Mouse (Mus musculus): ENCODE measurements around the gene Exosc6.
"Not testable (repeated sequence)": the region's sequence is repeated elsewhere in the genome, so short reads cannot be mapped to it uniquely, and the experiment has no call there.

The Exosc6 gene

DNA sequence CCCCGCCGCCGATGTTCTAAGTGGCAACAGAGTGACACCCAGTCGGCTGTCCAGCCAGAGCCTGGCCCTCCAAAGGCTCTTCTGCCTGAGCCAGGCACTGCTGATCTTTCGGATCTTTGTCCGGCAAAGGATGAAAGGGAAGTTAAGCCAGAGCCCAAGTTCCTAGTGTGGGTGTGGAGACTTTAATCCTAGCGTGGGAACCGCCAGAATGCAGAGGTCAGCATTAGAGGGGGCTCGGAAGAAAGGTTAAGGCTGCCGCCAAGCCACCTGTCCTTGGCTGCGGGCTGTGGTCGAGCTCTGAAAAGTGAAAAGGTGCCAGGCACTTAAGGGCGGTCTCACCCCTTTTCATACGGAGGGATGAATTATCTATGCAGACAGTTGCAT lies 5.5 kb downstream of the Exosc6 start:
- DNase-seq (ENCODE audit: low spot score), result no peak

DNA sequence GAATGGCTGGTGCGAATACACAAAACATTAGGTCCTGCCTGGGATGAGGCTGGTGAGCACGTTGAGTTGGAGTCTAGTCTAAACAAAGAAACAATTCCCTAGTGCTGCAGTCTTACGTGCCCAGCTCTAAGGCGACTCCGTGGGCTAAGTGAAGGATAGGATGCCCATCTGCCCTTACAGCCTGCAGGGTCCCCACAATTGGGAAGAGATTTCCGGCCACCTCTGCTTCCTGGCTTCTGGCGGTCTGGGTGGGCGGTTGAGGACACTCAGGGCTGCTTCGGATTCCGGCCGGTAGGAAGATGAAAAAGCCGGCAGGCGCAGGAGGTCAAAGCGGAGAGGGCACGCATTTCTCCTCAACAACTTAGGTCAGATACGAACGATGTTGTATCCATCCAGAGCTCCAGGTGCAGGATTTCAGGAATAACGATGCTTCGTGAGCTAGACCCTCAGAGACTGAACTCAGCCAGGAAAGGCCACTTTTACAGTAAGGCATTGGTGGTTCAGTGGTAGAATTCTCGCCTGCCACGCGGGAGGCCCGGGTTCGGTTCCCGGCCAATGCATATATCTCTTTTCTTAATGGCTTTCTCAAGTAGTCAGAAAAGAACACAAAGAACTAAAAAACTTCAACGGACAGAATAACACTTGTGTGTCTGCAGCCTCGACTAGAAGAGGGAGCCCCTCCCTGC lies 6.1 kb downstream of the Exosc6 start:
- DNase-seq (ENCODE audit: low spot score), result peak; percentile 93

DNA sequence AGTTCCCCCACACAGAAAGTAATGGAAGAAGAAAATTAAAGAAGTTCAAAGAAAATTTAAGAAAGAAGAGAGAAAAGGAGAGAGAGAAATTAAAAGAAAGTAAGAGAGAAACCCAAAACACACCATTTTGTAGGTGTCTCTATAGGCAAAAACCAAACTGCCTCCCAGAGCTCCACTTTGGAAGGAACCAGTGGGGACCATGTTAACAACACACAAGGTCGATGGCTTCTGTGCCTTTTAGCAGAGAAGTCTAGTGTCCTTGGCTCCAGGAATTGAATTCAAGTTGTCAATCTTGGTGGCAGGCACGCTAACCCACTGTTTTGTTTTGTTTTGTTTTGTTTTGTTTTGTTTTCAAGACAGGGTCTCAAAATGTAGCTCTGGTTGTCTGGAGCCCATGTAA lies 6.8 kb downstream of the Exosc6 start:
- DNase-seq (ENCODE audit: low spot score), result no peak

DNA sequence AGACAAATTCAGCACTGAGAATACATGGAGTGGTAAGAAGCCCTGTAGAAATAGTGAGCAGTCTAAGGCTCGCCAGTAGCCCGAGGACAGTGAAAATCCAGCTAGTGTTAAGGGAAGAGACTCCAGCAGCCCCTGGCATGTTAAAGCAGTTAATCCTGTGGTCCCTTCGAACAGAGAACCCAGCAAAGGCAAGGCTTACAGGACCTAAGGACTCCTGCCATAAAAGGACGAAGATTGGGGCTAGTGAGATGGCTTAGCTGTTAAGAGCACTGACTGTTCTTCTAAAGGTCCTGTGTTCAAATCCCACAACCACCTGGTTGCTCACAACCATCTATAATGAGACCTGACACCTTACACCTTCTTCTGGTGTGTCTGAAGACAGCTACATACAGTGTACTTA lies 10.2 kb downstream of the Exosc6 start:
- no peak for DNase-seq (ENCODE audit: low spot score)

DNA sequence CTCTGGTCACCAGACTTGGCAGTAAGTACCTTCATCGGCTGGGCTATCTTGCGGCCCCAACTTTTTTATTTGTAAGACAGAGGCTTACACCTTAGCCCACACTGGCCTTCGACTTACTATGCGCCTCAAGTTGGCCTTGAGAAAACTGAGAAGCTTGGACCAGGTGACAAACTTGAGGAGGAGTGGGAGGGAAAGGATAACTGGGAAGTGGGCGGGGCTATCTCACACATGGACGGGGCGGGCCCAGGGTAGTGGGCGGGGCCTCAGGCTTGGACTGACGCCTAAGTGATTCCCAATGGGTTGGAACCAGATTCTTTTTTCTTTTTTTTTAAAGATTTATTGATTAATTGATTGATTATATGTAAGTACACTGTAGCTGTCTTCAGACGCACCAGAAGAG lies 11.3 kb downstream of the Exosc6 start:
- DNase-seq (ENCODE audit: low spot score), result no peak

DNA sequence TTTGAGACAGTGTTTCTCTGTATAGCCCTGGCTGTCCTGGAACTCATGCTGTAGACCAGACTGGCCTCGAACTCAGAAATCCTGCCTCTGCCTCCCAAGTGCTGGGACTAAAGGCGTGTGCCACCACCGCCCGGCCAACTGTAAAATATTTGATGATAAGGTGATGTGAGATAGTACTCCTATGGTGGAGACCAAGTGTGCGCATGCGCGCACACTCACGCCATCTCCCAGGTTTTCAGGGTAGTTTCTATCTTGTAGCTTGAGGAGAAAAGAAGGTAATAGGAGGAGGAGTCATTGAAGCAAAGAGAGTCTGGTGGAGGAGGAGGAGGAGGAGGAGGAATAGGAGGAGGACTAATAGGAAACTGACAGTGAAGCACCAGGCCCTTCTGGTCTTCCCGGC lies 12.5 kb downstream of the Exosc6 start:
- not testable (repeated sequence) for DNase-seq (ENCODE audit: low spot score)

DNA sequence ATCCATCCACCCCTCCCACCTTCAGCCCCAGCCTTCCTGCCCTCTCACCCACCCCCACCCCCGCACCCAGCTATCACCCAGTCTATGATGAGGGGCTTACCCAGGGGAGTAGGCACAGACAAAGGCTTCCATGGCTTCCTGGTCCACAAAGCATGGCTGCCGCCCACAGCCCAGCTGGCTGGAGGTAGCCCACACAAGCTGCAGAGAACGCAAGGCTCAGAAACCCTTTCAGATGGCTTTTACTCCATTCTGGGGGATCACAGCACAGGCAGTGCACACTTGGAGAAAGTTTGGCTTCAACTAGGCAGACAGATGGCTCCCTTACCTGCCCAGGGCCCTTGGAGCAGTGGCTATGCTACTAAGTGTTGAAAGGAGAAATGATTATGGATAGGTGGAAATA lies 19.8 kb downstream of the Exosc6 start:
- DNase-seq (ENCODE audit: low spot score), result no peak

DNA sequence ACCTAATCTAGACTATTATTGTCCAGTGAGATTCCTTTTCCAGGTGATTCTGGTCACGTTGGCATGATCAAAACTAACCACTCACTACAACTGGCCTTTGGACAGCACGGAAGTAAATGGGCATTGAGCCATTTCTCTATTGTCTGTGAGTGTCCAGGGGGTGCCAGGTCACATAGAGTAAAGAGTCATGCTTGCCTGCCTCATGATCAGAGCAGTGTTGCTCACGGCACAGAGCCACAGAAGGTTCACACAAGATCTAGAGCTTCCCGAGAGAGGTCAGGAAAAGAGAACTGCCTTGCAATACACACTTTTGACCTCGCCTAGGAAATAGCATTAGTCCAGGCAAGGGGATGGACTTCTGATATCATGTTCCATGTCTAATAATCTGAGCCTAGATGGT lies 23.3 kb downstream of the Exosc6 start:
- DNase-seq (ENCODE audit: low spot score), result no peak

DNA sequence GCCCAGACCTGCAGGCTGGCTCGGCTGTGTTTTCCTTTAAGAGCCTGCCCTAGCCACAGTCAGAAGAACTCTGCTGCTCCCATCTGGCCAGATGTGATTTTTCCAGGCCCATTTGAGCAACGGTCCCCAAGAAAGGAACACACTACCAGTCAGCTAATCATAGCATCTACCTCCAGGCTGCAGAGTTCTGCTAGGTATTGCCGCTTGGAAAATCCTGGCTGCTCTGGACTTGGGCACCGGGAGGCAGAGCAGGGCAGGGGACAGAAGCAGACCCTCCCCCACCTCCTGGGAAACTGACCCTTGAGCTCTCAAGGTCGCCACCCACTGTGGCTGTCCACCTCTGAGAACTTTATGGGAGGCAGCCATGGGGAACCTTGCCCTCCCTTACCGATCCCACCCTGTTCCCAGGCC lies 23.7 kb downstream of the Exosc6 start:
- DNase-seq (ENCODE audit: low spot score), result no peak

DNA sequence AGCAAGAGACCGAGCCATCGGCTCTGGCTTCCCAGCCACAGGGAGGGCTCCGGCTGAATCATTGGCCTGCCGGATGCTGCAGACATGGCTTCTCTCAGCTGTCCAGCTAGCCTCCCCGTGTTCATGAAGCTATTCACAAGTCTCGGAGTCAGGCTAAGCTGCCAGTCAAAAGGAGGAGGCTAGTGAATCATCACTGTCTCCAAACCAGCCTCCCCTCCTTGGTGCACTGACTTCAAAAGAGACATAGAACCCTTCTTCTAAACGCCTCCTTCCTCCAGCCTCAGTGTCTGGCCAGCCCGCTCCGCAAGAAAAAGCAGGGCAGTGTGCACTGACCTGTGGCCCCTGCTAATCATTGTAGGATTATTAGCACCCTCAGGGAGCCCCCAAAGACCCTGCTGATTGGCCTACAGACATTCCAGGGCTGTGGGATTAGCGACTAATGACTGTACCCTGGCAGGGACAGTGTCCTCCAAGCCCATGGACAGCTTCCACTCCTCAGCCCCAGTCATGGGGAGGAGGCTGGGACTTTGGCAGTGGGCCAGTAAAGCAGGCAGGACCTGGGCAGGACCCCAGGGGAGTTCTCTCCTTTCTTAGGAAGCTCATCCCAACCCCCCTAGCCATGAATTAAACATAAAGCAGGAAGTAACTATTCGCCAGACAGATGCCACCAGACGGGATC lies 25.6 kb downstream of the Exosc6 start:
- DNase-seq (ENCODE audit: low spot score), result no peak

DNA sequence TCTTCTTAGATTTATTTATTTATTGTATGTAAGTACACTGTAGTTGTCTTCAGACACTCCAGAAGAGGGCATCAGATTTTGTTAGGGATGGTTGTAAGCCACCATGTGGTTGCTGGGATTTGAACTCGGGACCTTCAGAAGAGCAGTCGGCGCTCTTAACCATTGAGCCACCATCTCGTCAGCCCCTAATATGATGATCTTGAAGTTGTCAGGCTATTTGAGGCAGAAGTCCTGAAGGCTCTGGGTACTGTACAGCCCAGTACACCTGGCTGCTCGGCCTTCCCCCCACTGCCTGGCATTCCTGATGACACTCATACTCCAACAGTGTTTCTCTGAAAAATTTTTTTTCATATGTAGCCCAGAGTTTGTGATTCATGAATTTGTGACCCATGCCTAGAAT lies 27.8 kb downstream of the Exosc6 start:
- DNase-seq (ENCODE audit: low spot score), result not testable (repeated sequence)

DNA sequence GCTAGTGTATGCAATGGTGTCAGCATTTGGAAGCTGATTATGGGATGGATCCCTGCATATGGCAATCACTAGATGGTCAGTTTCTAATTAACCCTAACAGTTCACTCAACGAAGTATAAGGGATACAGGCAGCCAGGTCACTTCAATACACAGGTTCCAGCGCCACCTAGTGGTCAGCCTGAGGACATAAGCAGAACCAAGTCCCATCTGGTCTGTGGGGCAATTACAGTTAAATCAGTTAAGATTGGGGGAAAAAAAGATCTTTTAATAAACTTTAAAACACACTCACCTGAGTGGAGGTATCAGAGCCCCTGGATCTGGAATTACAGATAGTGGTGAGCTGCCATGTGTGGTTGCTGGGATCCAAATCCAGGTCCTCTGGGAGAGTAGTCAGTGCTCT lies 34.0 kb downstream of the Exosc6 start:
- DNase-seq (ENCODE audit: low spot score), result peak; percentile 37

DNA sequence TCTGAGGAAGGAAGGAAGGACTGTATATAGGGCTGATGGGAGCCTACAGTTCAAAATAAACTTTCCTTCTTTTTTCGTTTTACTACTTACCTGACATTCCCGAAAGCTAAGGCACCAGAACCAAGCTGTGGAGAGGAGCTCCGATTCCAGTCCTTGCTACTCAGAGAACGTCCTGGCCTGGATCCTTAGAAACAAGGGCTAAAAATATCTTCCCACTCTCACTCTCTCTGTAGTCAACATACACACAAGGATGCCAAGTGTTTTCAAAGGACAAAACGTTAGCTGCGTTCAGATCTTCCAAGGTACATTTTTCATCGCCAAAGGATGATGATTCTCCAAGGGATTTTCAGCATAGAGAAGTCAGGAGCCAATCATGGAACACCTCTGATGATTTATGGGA lies 35.6 kb downstream of the Exosc6 start:
- no peak for DNase-seq (ENCODE audit: low spot score)

DNA sequence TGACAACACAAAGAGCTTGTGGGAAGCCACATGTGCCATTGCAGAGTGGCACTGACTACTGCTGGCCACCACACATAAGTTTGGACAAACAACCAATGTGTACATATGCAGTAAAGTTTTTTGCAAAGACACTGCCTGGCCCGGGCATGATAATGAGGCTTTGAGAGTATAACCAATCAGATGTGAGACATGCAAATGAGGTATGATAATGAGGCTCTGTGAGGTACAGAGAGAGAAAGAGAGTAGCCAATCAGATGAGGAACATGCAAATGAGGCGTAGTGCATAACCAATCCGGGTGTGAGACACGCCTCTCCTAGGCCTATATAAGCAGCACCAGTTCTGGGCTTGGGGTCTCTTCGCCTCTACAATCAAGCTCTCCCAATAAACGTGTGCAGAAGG lies 36.2 kb downstream of the Exosc6 start, which contains the start of gene Clec18a:
TSS of gene Clec18a (minus strand) at position 101 of the 400 bp plus-strand sequence.
- not testable (repeated sequence) for DNase-seq (ENCODE audit: low spot score)

DNA sequence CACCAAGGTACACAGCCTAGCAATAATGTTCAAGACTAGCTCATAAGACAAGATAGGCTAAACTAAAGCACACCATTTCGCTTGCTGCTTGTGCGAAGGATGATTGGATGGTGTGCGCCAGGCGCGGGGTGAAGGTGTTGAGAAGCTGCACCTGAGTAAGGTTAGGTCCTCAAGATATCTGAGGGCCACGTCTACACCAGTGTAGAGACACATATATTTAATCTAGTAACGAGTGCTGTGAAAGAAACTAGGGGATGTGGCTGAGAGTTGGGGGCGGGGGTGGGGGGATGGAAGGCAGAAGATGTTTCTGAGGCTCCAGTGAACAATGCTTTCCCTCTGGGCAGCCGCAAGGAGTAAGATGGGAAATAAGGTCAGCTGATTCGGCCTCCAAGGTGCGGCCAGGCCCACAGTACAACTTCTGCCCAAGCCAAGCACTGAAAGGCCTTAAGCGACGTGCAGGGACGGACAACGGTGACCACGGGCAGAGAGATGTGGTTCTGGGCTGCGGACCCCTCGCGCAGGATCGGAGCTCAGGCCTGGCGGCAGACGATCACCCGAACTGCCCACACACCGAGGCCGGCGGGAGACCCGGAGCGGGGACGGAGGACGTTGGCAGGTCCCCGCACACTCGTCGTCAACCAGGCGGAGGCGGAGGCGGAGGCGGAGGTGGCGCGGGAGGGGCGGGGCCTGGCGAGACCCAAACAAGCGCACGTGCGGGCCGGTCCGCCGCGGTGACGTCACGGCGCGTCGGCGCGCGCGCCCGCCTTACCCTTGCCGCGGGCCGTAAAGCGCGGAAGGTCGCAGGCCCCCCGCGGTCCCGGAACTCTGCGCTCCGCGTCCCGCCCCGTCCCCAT lies 38.0 kb downstream of the Exosc6 start, which contains the start of gene Pdpr:
TSS of gene Pdpr (plus strand) at position 766 of the 854 bp plus-strand sequence.
- DNase-seq (ENCODE audit: low spot score), result peak; percentile 81

DNA sequence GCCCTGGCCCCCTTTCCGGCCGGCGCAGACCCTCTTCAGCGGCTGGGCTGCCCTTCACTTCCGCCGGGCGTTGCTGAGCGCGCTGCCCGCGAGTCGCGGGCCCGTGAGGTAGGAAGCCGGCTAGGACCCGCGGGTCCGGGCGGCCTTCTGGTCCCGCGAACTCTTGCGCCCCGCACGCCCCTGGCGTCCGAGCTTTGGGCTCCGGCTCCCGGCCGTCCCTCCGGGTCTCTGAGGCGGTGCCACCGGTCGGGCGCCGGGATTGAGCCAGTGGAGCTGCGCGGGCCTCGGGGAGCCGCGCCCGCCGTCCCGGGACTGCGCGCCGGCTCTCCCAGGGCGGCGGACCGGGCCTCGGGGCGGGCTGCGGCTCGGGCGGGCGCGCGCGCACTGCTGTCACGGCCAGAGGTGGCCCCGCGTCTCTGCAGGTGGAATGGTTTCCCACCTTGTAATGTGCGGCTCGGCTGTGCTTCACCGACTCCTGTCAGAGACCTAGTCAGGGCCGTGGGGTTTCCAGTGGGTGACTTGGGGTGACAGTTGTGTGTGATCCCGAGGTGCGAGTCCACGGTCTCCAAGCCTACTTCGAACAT lies 38.7 kb downstream of the Exosc6 start:
- peak; percentile 14 for DNase-seq (ENCODE audit: low spot score)
